Mouse (Mus musculus) A20 (cell line): Measurements from ENCODE around the gene Kcnh8.
A peak's percentile ranks its signal among the peaks of the same experiment; 100 is the strongest.

Source experiments
- DNase-seq: peaks from one replicate; pipeline ENCODE4 v3.0.0-alpha.2; 2011; ENCODE audit warnings: low read depth, low spot score

Kcnh8 gene

DNA sequence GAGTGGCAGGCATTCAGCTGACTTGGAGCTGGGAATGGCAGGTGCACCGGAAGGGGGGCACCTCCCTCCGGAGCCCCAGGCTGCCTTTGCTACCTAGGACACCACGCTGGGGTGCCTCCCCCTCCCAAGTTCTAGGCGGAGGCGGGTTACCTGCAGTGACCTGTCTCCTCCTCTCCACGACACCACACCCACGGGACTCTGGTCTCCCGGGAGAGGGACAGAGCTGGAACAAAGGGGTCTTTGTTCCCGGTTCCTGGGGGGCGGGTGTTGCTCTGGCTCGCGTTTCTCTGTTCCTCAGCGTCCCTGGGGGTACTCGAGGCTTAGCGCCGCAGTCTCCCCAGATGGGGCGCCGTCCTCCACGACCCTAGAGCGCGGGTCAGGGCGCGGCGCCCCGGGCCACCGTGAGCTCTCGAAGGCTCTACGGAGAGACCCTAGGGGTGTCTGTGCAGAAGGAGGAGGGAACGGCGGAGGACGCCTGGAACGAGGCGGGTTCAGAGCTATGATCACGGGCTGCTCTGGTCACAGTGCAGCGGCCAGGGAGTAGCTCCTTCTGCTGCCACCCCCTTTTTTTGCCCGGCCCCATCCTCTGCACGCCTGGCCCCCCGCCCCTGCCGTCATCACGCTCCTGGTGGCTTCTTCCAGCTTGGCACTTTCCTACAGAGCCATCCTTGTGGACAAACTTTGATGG lies at the start of gene Kcnh8:
Gene Kcnh8, plus strand, starts transcription at position 617 of the 688 bp plus-strand sequence.
- no peak for DNase-seq

DNA sequence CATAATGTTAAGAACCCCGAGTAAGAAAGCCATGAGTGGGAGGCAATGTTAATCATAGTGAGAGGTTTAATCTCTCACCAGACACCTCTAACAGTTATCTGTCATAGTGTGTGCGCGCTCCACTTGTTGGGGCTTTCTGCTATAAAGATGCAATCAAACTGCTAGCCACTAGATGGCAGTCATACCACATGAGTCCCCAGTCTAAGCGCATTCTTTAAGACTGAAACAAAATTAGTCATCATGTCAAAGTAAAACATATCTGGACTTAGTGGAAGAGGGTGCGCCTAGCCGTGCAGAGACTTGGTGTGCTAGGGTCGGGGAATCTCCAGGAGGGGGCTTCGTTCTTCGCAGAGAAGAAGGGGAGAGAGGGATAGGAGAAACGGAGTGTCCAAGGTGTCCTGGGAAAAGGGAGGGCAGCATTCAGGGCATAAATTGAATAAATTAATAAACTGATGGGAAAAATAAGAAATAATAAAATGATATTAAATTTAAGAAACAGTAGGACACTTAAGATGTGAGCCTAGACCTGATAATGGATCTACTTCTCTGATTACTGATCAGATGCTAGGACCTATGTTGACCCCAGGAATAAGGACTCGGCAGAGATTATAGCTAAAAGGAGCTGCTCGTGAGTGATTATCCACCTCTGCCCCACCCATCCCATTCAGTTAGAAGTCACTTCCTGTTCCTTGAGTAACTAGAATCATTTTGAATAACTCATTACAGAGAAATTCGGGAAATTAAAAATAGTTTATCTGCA lies 42.4 kb upstream of the Kcnh8 start:
- DNase-seq = peak; percentile 19

DNA sequence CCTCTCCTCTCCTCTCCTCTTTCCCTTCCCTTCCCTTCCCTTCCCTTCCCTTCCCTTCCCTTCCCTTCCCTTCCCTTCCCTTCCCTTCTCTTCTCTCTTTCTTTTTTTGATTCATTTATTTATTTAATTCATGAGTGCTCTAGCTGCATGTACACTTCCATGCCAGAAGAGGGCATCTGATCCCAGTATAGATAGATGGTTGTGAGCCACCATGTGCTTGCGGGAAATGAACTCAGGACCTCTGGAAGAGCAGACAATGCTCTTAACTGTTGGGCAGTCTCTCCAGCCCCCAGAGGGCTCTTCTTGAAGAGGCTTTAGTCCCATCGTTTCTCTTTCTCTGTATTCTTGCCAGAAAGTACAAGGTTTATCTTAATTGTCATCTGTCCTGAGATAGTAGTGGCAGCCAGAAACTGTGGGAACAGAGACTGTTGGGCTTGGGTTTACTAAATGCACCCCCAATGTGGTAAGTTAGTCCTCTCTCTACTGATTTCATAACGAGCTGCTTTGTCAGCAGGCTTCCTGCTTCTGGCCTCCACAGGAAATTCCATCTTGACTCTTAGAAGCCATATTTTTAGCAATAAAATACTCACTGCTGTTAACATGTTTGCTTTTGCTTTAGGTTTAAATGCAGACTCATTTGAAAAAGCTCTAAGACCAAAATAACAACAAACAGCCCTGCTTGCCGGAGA lies 36.9 kb upstream of the Kcnh8 start:
- DNase-seq = no peak

DNA sequence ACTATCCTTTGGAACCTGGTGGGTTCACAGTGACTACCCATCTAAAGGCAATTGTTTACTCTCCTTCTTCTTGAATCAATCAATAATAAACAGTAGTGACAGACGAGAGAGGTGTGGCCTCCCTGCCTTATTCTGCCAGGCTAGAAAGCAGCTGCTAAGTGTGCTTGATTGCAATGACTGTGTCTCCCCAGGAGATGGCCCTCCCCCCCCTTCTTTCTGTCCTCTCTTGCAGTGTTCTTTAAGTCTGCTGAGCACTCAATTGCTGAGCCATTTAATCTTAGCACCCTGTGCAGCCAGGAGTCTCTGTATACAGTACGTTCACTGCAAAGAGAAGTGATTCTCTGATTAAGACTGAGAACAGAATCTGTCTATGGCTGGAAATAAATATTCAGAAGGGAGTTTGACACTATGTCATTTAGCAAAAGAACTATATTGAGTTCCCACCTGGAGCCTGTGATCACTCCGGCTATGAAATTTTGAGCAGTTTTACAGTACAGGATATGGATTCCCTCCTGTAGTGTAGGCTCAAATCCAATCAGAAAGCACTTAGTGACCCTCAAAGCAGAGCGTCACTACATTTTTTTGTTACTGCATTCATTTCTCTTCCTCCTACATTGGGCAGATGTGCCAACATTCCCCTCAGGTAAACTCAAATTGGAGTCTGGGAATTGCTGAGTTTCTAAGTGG lies 32.8 kb upstream of the Kcnh8 start:
- no peak for DNase-seq

DNA sequence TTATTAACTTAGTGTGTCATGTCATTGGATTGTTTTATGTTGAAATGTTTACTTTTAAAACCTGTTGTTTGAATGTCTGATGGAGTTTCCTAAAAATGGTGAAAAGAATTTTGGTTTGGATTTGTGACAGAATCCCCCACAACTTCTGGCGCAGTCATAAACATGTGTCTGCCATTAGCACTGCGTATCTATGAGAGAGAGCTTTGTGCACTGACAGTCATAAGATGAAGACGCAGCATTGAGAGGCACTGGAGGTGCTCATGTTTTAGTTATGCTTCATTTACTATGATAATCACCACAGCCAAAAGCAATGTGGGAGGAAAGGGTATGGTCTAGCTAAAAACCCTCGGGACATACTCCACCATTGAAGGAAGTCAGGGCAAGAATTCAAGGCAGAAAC lies 30.3 kb upstream of the Kcnh8 start:
- no peak for DNase-seq

DNA sequence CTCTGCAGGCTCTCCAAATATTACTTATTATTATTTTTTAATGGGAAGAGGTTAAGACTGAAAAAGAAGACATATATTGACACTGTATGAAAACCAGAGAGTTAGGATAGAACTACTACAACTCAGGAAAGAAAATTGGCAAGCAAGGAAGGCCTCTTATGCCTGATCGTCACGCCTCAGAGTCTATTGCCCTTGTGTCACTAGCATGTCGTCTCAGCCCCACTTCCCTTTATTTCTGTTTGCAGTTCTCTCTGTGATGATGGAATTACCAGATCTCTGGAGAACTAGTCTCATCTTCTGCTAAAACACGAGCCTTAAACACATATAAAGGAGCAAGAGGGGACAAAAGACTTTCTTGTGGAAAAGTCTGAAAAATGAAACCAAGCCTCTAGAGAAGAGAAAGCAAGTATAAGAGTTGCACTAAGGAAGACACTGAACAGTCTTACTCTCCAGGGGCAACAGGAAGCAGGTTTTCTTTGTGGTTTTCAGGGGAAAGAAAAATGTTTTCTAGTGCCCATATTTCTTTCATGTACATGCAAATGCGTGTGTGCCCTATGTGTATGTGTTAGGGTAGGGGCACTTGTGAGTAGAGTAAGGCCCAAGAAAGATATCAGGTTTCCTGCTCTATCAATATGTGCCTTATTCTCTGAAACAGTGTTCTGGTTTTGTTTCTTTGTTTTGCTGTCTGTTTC lies 10.9 kb upstream of the Kcnh8 start:
- no peak for DNase-seq

DNA sequence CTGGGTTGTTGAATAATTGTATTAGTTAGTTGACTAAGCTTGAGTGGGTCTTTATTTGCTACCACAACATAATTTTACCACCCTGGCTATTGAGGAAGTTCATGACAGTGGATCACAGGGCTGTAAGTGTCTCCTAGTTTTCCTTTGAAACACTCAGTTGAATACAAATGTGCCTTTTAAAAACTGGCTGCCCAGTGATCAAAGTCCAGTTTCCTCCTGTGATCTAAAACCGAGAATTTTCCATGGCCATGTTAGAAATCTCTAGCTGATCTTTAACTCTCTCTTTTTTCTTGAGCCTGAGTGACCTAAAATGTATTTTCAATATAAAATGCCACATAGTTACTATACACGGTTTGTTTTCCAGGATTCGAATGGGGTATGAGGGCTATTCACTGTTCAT lies 3.4 kb upstream of the Kcnh8 start:
- DNase-seq = no peak

DNA sequence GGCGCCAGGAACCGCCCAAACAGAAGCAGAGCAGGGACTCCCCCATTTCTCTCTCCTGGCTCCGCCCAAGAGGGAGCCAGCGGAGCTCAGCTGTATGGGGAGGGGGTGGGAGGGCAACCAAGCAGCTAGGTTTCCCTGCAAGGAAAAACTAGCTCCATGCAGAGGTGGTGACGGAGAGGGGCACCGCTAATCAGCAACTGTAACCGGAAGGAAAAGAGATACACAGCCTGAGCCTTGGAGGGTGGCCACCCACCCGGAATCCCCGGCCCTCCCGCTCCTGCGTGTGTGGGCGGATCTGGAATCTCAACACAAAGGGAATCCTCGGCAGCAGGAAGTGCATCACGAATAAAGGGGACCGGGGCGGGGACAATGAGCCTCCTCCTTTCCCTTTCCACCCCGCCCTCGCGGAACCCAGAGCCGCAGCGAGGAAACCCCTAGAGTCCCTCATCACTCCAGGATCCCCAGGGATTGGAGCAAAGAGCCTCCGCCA lies 1.6 kb upstream of the Kcnh8 start:
- DNase-seq = no peak

DNA sequence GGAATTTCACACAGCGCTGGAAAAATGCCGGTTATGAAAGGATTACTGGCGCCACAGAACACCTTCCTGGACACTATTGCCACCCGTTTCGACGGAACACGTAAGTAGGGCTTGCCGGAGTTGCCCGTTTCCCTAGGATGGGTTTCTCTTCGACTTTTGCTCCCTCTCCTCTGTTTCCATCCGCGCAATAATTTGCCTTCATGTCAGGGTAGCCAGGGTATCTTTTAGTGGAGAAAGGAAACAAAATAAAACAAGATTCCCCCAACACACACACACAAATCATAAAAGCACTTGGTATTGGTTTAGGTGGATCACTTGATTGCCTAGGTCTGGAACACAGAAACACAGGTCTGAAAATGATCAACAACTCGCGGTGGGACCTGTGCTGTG lies 267 bp downstream of the Kcnh8 start:
- no peak for DNase-seq

DNA sequence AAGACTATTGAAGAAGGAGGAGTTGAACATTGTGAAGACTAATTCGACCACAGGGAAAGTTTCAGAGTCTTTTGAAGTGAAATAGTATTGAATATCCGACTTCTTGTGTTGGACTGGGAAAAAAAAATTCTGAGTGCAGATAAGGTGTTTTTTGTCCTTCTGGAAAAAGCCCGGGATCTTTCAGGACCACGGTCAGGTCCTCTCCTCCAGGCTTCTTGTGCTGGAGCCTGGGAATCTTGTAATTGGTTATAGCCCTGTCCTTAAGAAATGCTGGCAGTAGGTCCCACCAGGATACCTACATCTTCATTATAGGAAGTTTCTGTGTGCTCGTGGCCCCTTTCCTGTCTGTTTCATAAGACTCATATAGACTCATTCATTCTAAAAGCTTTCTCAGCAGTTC lies 902 bp downstream of the Kcnh8 start:
- DNase-seq = no peak

DNA sequence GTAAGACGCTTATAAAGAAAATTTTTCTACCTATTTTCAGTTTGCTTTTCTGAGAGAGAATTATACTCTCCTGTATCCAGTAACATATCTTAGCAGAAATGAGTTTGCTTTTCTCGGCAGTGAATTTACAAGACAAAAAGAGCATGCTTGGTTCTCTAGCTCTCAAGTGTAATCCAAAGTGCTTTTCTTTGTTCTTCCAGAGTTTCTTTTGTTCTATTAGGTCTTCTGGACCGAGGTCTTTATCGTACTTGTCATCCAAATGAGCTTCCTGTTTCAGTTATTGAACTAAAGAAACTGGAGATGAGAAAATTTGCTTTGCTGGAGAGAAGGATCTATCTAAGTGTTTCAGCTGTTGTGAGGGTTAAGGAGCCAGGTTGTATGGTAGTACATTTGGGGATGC lies 8.9 kb downstream of the Kcnh8 start:
- no peak for DNase-seq

DNA sequence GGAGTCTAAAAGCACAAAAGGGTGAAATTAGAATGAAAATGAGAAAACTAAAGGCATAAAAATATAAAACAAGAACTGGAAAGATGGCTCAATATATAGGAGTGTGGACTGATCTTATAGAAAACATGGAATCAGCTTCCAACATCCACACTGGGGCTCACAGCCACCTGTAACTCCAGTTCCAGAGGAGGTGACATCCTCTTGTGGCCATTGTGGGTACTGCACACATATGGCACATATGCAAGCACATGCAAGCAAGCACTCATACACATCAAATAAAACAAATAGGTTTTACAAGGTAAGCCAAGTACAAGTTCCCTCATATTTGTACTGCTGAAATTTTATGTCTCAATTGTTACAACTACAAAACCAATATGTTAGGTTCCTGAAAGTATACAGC lies 46.7 kb downstream of the Kcnh8 start:
- no peak for DNase-seq

DNA sequence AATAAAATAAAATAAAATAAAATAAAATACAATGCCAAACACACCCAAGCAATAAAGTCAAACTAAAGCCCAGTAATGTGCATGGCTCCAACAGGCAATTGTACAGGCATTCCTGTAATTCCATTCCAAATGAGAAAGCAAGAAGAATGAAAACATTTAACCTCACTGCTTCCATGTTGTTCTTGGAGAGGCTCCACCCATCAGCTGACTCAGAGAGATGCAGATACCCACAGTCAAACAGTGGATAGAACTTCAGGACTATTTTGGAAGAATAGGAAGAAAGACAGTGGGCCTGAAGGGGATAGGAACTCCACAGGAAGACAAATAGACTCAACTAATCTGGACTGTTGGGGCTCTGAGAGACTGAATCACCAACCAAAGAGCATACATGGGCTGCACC lies 89.5 kb downstream of the Kcnh8 start:
- no peak for DNase-seq

DNA sequence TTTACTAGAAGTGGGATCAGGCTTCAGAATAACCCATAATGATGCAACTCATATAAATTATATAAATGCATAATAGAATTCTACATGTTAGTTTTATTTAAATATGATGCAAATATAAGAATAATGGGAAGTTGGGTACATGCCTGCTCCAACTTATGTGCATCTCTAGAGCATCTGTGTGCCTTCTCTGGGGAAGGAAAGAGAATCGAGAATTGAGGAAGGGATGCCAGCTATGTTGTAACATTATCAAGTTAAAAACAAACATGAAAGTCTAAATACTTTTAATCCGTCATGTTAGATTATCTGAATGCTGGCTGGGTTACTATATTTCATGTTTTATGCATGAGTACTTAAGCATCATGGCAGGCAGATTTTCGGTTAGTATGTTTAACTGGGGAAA lies 99.4 kb downstream of the Kcnh8 start:
- no peak for DNase-seq

DNA sequence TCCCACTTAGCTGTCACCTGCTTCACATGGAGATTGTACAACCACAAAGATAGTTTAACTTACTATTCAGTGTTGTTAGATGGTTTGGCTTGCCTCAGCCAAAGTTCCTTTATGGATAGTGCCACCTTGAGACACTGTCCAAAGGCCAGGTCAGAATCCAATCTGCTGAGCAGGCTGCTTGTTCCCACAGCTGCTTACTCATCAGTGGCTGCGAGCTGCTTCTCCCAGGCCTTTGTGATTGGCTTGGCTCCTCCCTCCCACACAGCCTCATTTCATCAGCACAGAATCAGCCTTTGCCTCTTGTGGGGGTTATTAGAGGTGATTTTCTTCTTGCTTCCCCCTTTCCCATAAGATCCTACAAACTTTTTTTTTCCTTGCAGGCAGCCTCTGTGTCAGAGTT lies 109.8 kb downstream of the Kcnh8 start:
- DNase-seq = no peak

DNA sequence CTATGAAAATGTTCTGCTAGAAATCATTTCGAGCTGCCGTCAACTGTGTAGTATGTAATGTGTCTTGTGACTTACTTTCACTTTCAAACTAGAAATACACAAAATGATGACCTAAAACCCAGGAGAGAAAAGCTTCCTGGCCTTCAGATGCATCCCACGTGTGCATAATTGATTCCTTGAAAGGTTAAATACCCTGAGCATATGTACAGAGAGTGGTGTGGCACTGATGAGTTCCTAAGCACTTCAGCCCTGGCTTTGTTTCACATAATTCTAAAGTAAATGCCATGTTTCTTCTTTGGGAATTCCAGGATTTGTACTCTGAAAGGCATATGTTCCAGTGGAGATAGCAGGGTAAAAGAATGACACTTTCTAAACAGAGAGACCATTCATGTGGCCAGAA lies 119.7 kb downstream of the Kcnh8 start:
- DNase-seq = no peak

DNA sequence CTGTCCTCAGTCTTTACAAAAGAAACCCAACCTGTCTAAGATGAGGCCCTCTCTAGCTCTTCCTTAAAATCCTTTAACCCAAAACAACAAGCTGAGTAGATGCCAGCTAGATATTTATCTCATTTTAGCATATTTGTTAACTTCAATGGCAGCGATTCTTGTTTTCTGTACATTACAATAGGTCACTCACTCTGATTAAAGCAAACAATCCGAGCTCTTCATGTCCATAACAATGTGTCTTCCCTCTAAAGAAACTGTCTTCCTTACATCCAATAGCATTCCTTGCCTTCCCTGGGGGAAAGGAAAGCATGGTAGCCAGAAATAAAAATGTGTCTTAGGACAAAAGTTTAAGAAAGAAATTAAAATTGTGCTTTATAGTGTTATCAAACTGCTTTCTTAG lies 126.3 kb downstream of the Kcnh8 start:
- no peak for DNase-seq

DNA sequence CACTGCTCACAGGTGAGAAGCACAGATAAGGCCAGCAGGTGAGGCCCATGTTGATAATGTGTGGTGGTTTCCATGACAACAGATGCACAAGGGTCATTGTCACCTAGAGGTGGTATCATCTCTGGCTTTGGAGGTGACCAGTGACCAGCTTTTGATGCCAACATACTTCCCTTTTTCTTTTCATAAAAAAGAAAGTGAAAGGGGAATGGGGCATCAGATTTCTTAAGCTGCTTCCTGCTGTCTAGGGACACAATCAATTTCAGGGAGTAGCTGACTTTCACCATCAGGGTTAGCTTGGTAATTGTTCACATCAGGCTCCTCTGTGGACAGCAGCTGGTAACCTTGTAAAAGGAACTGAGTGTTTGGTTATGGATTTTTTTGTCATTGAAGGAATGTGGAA lies 135.9 kb downstream of the Kcnh8 start:
- DNase-seq = no peak

DNA sequence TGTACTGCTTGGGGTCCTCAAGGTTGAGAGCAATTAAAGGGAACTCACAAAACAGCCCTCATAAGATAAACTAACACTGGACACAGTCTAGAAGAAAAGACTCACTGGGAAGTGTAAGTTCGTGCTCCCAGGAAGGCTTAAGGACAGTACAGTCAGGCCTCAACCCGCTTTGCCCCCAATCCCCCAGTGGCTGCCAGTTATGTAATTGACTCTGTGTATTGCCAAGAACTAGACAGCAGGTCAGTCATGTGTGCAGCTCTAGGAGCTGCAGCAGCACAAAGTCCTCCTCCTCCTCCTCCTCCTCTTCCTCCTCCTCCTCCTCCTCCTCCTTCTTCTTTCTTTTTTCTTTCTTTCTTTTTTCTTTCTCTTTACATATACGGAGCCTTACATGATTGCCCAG lies 185.6 kb downstream of the Kcnh8 start:
- DNase-seq = no peak

DNA sequence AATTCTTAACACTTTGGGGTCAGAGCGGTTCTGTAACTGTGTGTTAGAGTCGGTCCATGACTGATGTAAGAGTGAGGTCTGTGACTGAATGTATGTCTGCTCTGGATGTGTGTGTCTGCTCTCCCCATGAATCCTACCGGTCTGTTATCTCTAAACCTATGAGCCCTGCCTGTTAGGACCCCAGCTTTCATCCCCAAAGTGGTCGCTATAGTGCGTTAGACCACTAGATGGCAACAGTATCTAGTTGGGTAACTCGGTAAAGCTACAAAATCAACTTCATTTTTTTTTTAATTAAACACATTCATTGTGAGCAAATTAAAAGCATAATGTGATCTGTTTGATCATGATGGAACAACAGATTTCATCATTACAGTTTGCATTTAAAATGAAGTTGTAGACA lies 202.0 kb downstream of the Kcnh8 start:
- DNase-seq = no peak

DNA sequence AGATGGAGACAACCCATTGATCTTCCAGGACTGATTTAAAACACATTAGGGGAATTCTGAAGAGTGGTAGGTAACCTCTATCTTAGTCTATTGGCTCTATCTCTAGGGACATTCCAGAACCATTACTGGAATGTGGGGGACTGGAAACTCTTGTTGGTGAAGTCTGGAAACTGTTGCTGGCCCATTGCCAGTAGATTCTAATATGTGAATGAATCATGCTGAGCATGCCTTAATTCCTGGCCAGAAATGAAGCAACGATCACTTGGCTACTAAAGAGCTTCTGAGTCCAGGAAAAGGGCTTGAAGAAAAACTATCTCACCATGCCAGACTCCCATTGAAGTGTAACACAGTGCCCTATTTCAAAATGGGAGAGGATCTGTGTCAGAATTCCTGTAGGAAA lies 208.3 kb downstream of the Kcnh8 start:
- DNase-seq = no peak

DNA sequence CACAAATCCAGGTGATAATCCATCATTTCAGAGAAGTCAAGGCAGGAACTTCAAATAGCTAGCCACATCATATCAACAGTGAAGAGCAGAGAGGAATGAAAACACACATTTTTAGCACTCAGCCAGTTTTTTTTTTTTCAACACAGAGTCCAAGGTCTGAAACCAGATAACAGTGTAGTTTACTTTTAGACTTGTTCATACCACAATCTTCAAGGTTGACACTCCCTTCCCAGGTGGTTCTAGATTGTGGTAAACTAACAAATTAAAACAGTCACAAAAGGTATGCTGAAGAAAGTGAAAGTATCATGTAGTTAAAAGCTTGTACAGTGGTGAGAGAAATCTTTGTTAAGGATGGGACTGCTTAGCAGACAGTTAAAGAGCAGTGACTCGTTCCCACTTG lies 216.5 kb downstream of the Kcnh8 start:
- DNase-seq = no peak
